Mouse (Mus musculus) embryonic facial prominence, embryonic 12.5 days (tissue): Measurements from ENCODE around the gene Ccdc107. TPM values are rescaled to one million over a fixed set of nuclear protein-coding genes. Genes with fewer than 3 reads are reported as not detected.

Source experiments
- polyA plus RNA-seq: library from polyadenylated mRNA; unstranded; fragments of >200 nt; fragmentation: Nextera tagmentation; extraction: Ambion mirVana; gene quantifications from 2 replicates; pipeline ENCODE4 v1.2.1, GENCODE M21; 2016

Ccdc107 gene
- polyA plus RNA-seq, 1 experiment from 2014 or later: 62.3 TPM

Other genes with a start within 250 kb of the Ccdc107 start
- 0.32 and 0.56 TPM in 2 replicates for gene Atp8b5, start 225.7 kb upstream of the Ccdc107 start, polyA plus RNA-seq
- gene Rusc2, start 110.9 kb upstream of the Ccdc107 start, polyA plus RNA-seq: 15.7 and 18.1 TPM in 2 replicates
- gene Fam166b, start 63.8 kb upstream of the Ccdc107 start, polyA plus RNA-seq: 0.27 TPM in 1 of 2 replicates, not detected in the other
- 15.4 and 16.5 TPM in 2 replicates for gene Tesk1, start 51.0 kb upstream of the Ccdc107 start, polyA plus RNA-seq
- 3.5 and 3.7 TPM in 2 replicates for gene Cd72, start 38.3 kb upstream of the Ccdc107 start, polyA plus RNA-seq
- gene Sit1, start 9.2 kb upstream of the Ccdc107 start, polyA plus RNA-seq: not detected in 2 replicates
- gene Arhgef39, start 6.8 kb downstream of the Ccdc107 start, polyA plus RNA-seq: 43.6 and 44.1 TPM in 2 replicates
- gene Car9, start 14.1 kb downstream of the Ccdc107 start, polyA plus RNA-seq: 1.3 and 1.6 TPM in 2 replicates
- gene Tpm2, start 30.9 kb downstream of the Ccdc107 start, polyA plus RNA-seq: 151 and 177 TPM in 2 replicates
- gene Creb3, start 69.4 kb downstream of the Ccdc107 start, polyA plus RNA-seq: 43.5 and 49.9 TPM in 2 replicates
- 71.0 and 73.9 TPM in 2 replicates for gene Tln1, start 69.8 kb downstream of the Ccdc107 start, polyA plus RNA-seq
- 33.8 and 37.7 TPM in 2 replicates for gene Rgp1, start 85.8 kb downstream of the Ccdc107 start, polyA plus RNA-seq
- gene Gba2, start 86.0 kb downstream of the Ccdc107 start, polyA plus RNA-seq: 32.0 and 34.0 TPM in 2 replicates
- gene Msmp, start 91.6 kb downstream of the Ccdc107 start, polyA plus RNA-seq: 1.5 and 2.1 TPM in 2 replicates
- 25.1 and 29.7 TPM in 2 replicates for gene Npr2, start 139.0 kb downstream of the Ccdc107 start, polyA plus RNA-seq
- gene Spag8, start 160.7 kb downstream of the Ccdc107 start, polyA plus RNA-seq: 1.8 and 1.9 TPM in 2 replicates
- gene Hint2, start 163.6 kb downstream of the Ccdc107 start, polyA plus RNA-seq: 79.3 and 85.8 TPM in 2 replicates
- 7.7 and 8.4 TPM in 2 replicates for gene Tmem8b, start 176.1 kb downstream of the Ccdc107 start, polyA plus RNA-seq
- 2.4 and 2.6 TPM in 2 replicates for gene Fam221b, start 176.2 kb downstream of the Ccdc107 start, polyA plus RNA-seq
- not detected in 2 replicates for gene Olfr70, start 207.9 kb downstream of the Ccdc107 start, polyA plus RNA-seq
- 0.06 TPM in 1 of 2 replicates, not detected in the other for gene Olfr71, start 217.4 kb downstream of the Ccdc107 start, polyA plus RNA-seq
- gene Hrct1, start 234.3 kb downstream of the Ccdc107 start, polyA plus RNA-seq: 0.15 and 0.43 TPM in 2 replicates
- gene Spaar, start 237.1 kb downstream of the Ccdc107 start, polyA plus RNA-seq: not detected in 2 replicates